Mouse (Mus musculus) midbrain, postnatal 0 days (tissue): Measurements from ENCODE around the gene Wdr5. TPM values are rescaled to one million over a fixed set of nuclear protein-coding genes. Genes with fewer than 3 reads are reported as not detected.

Experiments
- ATAC-seq: fragments of 200-750 bp; cut with Nextera tagmentation; 2 replicates; pipeline ENCODE4 v1.8.0; 2017; ENCODE audit warnings: moderate number of reproducible peaks, mild to moderate bottlenecking, moderate TSS enrichment, moderate library complexity; ENCODE audit not compliant: low FRiP score
- DNase-seq: peaks from one replicate; pipeline ENCODE4 v3.0.0-alpha.2; 2015; ENCODE audit warnings: low spot score
- H3K27ac ChIP-seq: fragments of 300-500 bp; sonication (generic); 2 replicates; pipeline ENCODE4 v1.5.1; 2014; ENCODE audit warnings: low read depth, mild to moderate bottlenecking, low read length, mixed read lengths
- H3K27me3 ChIP-seq: fragments of 300-500 bp; sonication (generic); 2 replicates; pipeline ENCODE4 v1.6.1; 2014; ENCODE audit warnings: low read length, control low read depth, mixed read lengths; ENCODE audit not compliant: insufficient read depth
- H3K36me3 ChIP-seq: fragments of 300-500 bp; sonication (generic); 2 replicates; pipeline ENCODE4 v1.6.1; 2014; ENCODE audit warnings: low read length, control low read depth, mixed read lengths; ENCODE audit not compliant: insufficient read depth
- H3K4me1 ChIP-seq: fragments of 300-500 bp; sonication (generic); 2 replicates; pipeline ENCODE4 v1.6.1; 2014; ENCODE audit warnings: mild to moderate bottlenecking, control low read depth, antibody characterized with exemption, low read length, mixed read lengths; ENCODE audit not compliant: insufficient read depth
- H3K4me2 ChIP-seq: fragments of 300-500 bp; sonication (generic); 2 replicates; pipeline ENCODE4 v1.6.1; 2014; ENCODE audit warnings: low read depth, mild to moderate bottlenecking, low read length, mixed read lengths; ENCODE audit not compliant: poor library complexity, severe bottlenecking
- H3K4me3 ChIP-seq: fragments of 300-500 bp; sonication (generic); 2 replicates; pipeline ENCODE4 v1.5.1; 2014; ENCODE audit warnings: low read depth, mild to moderate bottlenecking, low read length, moderate library complexity
- H3K9ac ChIP-seq: fragments of 300-500 bp; sonication (generic); replicated peaks from 2 replicates; pipeline ENCODE4 v1.6.1; 2014; ENCODE audit warnings: mild to moderate bottlenecking, low read length, moderate library complexity, mixed read lengths; ENCODE audit not compliant: poor library complexity, severe bottlenecking
- H3K9me3 ChIP-seq: fragments of 300-500 bp; sonication (generic); 2 replicates; pipeline ENCODE4 v1.6.1; 2016; ENCODE audit warnings: low read length, control low read depth
- CTCF ChIP-seq: IDR thresholded peaks from 2 replicates; pipeline ENCODE4 v1.5.1; 2016; ENCODE audit warnings: antibody characterized with exemption, mild to moderate bottlenecking
- WGBS: fragments of 180-500 bp; shearing (Covaris S2); extraction: QIAGEN DNeasy Blood & Tissue Kit; methylation state at CpG from one replicate; pipeline ENCODE4 v1.1.7; 2014; 5-methylcytosine and 5-hydroxymethylcytosine counted together
- polyA plus RNA-seq: library from polyadenylated mRNA; unstranded; fragments of >200 nt; fragmentation: Nextera tagmentation; extraction: Ambion mirVana; gene quantifications from 2 replicates; pipeline ENCODE4 v1.2.1, GENCODE M21; 2015
- total RNA-seq: library from RNA; depleted of rRNA; stranded (reverse); fragments of >200 nt; gene quantifications from 2 replicates; pipeline ENCODE4 v1.2.3, GENCODE M21; 2014

The Wdr5 gene
- total and polyA plus RNA-seq, 2 experiments from 2014 or later, result 34.5 to 48.9 TPM

GRCm38 (mm10) chr2:27479821-27480220, 35.1 kb upstream of the Wdr5 start:
- ATAC-seq (no peak), DNase-seq (no peak)
- H3K27me3 ChIP-seq, result no peaks in the 10 kb centered on the region
- 82% methylated on average over 4 of the region's 4 CpGs for WGBS
- no peak overlapping the region for H3K27ac ChIP-seq
- TF ChIP-seq CTCF, result no peak
- no peaks in the 10 kb centered on the region for H3K4me1 ChIP-seq
- no peak overlapping the region for H3K4me2 ChIP-seq
- no peaks in the 10 kb centered on the region for H3K9me3 ChIP-seq
- H3K9ac ChIP-seq, result no peak overlapping the region
- no peaks in the 10 kb centered on the region for H3K36me3 ChIP-seq
- no peak overlapping the region for H3K4me3 ChIP-seq

- Histone ChIP-seq H3K4me2 (no peak overlapping the region), H3K9me3 (no peaks in the 10 kb centered on the region), H3K36me3 (no peaks in the 10 kb centered on the region), H3K9ac (no peak overlapping the region), H3K4me1 (no peaks in the 10 kb centered on the region), H3K27me3 (no peaks in the 10 kb centered on the region), H3K4me3 (no peak overlapping the region), H3K27ac (no peak overlapping the region)
- DNase-seq, result no peak
- no peak for TF ChIP-seq CTCF
- 77% methylated on average over 4 of the region's 4 CpGs for WGBS
- no peak for ATAC-seq
Measured at GRCm38 (mm10) chr2:27480367-27480766, 34.6 kb upstream of the Wdr5 start.

- no peak overlapping the region for H3K27ac ChIP-seq
- H3K9ac ChIP-seq, result no peak overlapping the region
- H3K4me2 ChIP-seq, result no peak overlapping the region
- WGBS, result 85% methylated on average over 7 of the region's 7 CpGs
- no peak for TF ChIP-seq CTCF
- H3K4me1 ChIP-seq, result no peaks in the 10 kb centered on the region
- no peak overlapping the region for H3K4me3 ChIP-seq
- no peaks in the 10 kb centered on the region for H3K27me3 ChIP-seq
- no peaks in the 10 kb centered on the region for H3K36me3 ChIP-seq
- no peak for DNase-seq
- ATAC-seq, result no peak
- H3K9me3 ChIP-seq, result no peaks in the 10 kb centered on the region
Measured at GRCm38 (mm10) chr2:27482265-27482861, 32.6 kb upstream of the Wdr5 start.

- Histone ChIP-seq H3K9me3 (no peaks in the 10 kb centered on the region), H3K27ac (no peak overlapping the region), H3K4me2 (no peak overlapping the region), H3K4me1 (no peaks in the 10 kb centered on the region), H3K27me3 (no peaks in the 10 kb centered on the region), H3K36me3 (no peaks in the 10 kb centered on the region), H3K4me3 (no peak overlapping the region), H3K9ac (no peak overlapping the region)
- TF ChIP-seq CTCF, result no peak
- 76% methylated on average over 4 of the region's 4 CpGs for WGBS
- no peak for DNase-seq
- no peak for ATAC-seq
Measured at GRCm38 (mm10) chr2:27486725-27487124, 28.2 kb upstream of the Wdr5 start.

GRCm38 (mm10) chr2:27487336-27488049, 27.5 kb upstream of the Wdr5 start:
- ATAC-seq (no peak), DNase-seq (no peak)
- no peak overlapping the region for H3K4me2 ChIP-seq
- H3K4me1 ChIP-seq, result no peaks in the 10 kb centered on the region
- H3K36me3 ChIP-seq, result no peaks in the 10 kb centered on the region
- H3K4me3 ChIP-seq, result no peak overlapping the region
- no peaks in the 10 kb centered on the region for H3K9me3 ChIP-seq
- no peak overlapping the region for H3K9ac ChIP-seq
- no peak overlapping the region for H3K27ac ChIP-seq
- 85% methylated on average over 3 of the region's 4 CpGs for WGBS
- no peaks in the 10 kb centered on the region for H3K27me3 ChIP-seq
- TF ChIP-seq CTCF, result no peak

GRCm38 (mm10) chr2:27488362-27488761, 26.6 kb upstream of the Wdr5 start:
- Histone ChIP-seq H3K4me1 (no peaks in the 10 kb centered on the region), H3K9ac (no peak overlapping the region), H3K36me3 (no peaks in the 10 kb centered on the region), H3K4me2 (no peak overlapping the region), H3K9me3 (no peaks in the 10 kb centered on the region), H3K27ac (no peak overlapping the region), H3K4me3 (no peak overlapping the region), H3K27me3 (no peaks in the 10 kb centered on the region)
- ATAC-seq (no peak), DNase-seq (no peak)
- 100% methylated on average over 1 of the region's 1 CpGs for WGBS
- no peak for TF ChIP-seq CTCF
